Mouse (Mus musculus): Measurements from ENCODE around the gene Mrpl46. TPM values are rescaled to one million over a fixed set of nuclear protein-coding genes. Genes with fewer than 3 reads are reported as not detected.

Gene Mrpl46
- polyA plus RNA-seq, 1 experiment from 2014 or later = 80.4 TPM

DNA sequence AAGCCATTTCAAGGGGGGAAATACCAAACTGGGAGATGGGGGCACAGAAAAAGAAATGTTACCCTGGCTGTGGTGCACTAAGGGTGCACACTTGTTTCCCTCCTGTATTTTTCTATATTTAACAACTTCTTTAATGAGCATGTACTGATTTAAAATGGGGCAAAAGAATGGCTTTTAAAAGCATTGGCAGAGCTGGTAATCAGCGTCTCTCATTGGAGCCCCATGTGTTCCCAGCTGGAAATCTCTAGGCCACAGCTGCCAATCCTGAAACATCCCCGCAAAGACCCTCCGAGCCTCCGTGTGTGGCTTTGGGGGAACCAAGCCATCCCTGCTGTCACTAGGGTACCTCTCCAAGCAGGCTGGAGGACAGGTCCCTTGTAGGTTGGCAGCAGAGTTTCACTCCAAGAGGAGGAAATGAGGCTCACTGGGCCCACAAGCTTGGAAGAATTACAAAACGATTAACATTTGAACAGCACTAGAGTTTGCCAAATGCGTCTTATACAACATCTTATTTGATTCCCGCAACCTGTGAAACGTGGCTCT is 28.8 kb downstream of the Mrpl46 start:
- H3K4me2 ChIP-seq (ENCODE audit: low read length) = no peak overlapping the region
- H3K27me3 ChIP-seq (ENCODE audit: insufficient read depth, low read length) = no peaks in the 10 kb centered on the region
- H3K4me3 ChIP-seq (replicated peaks; ENCODE audit: low read depth, low read length) = no peak overlapping the region
- no peak for TF ChIP-seq CTCF (IDR thresholded peaks at IDR 0.05; ENCODE audit: low read depth)
- H3K4me1 ChIP-seq (replicated peaks; ENCODE audit: insufficient read depth, low read length) = no peaks in the 10 kb centered on the region
- no peak for DNase-seq (ENCODE audit: low spot score)
- H3K9ac ChIP-seq (ENCODE audit: low read depth, low read length) = no peak overlapping the region
- no peak for ATAC-seq (replicated peaks; ENCODE audit: low FRiP score, low read depth)
- H3K27ac ChIP-seq = no peak overlapping the region
- H3K36me3 ChIP-seq (ENCODE audit: insufficient read depth, low read length) = no peaks in the 10 kb centered on the region
- no peaks in the 10 kb centered on the region for H3K9me3 ChIP-seq (replicated peaks; ENCODE audit: low read length)
- WGBS = 73% methylated on average over 8 of the region's 8 CpGs

DNA sequence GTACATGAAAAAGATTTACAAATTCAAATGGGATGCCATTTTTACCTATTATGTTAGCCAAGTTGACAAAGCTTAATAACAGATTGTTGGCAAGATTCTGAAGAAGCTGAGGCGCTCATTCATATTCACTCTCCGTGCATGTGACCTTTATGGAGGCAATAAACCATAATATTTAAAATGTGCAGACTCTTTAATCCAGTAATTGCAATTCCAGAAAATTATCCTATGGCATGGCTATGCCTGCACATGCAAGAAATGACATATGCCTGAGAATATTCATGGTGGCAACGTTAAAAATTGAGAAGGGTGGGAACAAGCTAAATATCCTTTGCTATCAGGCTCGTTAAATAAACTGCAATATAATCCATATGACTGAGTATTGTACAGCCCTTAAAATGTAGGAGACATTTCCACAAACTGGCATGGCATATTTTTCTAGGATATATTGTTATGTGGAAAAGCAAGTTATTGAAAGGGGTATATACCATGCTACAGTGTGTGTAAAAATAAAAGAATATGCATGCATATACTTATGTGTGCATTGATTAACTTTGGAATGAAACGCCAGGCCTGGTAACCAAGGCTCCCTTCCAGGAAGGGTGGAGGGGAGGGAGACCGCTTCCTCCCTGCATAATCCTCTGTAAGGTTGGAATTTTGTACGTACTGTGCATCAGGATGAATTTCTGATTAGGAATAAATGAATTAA is 29.4 kb downstream of the Mrpl46 start:
- no peak for TF ChIP-seq CTCF (IDR thresholded peaks at IDR 0.05; ENCODE audit: low read depth)
- Histone ChIP-seq H3K4me2 (ENCODE audit: low read length) (no peak overlapping the region), H3K36me3 (ENCODE audit: insufficient read depth, low read length) (no peaks in the 10 kb centered on the region), H3K27ac (no peak overlapping the region), H3K4me3 (replicated peaks; ENCODE audit: low read depth, low read length) (no peak overlapping the region), H3K4me1 (replicated peaks; ENCODE audit: insufficient read depth, low read length) (no peaks in the 10 kb centered on the region), H3K27me3 (ENCODE audit: insufficient read depth, low read length) (no peaks in the 10 kb centered on the region), H3K9ac (ENCODE audit: low read depth, low read length) (no peak overlapping the region), H3K9me3 (replicated peaks; ENCODE audit: low read length) (no peaks in the 10 kb centered on the region)
- WGBS = 82% methylated on average over 7 of the region's 7 CpGs
- ATAC-seq (replicated peaks; ENCODE audit: low FRiP score, low read depth) (no peak), DNase-seq (ENCODE audit: low spot score) (no peak)

DNA sequence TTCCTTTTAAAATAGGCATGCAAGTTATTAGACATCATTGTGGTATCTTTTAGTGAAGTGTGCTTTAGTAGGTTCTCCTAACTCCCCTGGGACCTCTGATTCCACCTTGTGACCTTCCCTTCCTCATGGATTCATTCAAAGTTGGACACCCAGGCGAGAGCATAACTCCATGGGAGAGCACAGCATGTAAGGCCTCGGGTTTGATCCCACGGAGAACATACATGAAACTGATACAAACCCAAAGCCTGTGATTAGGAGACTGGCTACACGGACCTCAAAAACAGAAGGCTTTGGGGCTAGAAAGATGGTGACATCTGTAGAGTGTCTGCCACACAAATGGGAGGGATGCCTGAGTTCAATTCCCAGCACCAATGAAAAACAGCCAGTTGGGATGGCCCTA is 30.4 kb downstream of the Mrpl46 start:
- Histone ChIP-seq H3K4me3 (replicated peaks; ENCODE audit: low read depth, low read length) (no peak overlapping the region), H3K27ac (no peak overlapping the region), H3K4me1 (replicated peaks; ENCODE audit: insufficient read depth, low read length) (no peaks in the 10 kb centered on the region), H3K9me3 (replicated peaks; ENCODE audit: low read length) (no peaks in the 10 kb centered on the region), H3K4me2 (ENCODE audit: low read length) (no peak overlapping the region), H3K36me3 (ENCODE audit: insufficient read depth, low read length) (no peaks in the 10 kb centered on the region), H3K9ac (ENCODE audit: low read depth, low read length) (no peak overlapping the region), H3K27me3 (ENCODE audit: insufficient read depth, low read length) (no peaks in the 10 kb centered on the region)
- ATAC-seq (replicated peaks; ENCODE audit: low FRiP score, low read depth) (no peak), DNase-seq (ENCODE audit: low spot score) (no peak)
- TF ChIP-seq CTCF (IDR thresholded peaks at IDR 0.05; ENCODE audit: low read depth) = no peak
- 85% methylated on average over 4 of the region's 4 CpGs for WGBS

DNA sequence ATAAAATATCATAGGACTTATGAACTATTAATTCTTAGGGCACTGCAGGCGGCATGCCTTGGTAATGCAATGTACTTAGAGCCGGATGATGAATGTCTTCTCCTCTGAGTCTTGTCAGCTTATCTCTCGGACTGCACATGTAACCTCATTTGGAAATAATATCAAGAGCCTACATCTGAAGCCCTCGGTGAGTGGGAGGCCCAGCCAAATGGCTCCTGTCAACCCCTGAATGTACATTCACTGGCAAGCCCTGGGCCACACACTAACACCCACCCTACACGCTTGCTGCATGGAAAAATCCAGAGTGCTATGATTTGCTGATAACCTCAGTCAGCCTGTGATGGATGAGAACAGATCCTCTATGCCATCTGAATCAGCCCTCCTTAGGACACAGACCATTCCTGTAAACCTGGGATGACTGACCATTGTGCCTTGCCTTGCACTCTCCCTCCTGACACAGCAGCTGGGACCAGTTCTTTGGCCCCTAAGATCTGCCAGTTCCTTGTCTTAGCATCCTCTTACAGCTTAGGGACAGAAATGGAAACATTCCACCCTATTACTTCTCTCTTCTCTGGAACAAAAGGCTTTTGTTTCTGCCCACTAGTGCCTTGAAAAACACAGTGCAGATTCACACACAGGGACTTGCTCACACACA is 39.5 kb downstream of the Mrpl46 start:
- no peak for ATAC-seq (replicated peaks; ENCODE audit: low FRiP score, low read depth)
- no peak overlapping the region for H3K27ac ChIP-seq

DNA sequence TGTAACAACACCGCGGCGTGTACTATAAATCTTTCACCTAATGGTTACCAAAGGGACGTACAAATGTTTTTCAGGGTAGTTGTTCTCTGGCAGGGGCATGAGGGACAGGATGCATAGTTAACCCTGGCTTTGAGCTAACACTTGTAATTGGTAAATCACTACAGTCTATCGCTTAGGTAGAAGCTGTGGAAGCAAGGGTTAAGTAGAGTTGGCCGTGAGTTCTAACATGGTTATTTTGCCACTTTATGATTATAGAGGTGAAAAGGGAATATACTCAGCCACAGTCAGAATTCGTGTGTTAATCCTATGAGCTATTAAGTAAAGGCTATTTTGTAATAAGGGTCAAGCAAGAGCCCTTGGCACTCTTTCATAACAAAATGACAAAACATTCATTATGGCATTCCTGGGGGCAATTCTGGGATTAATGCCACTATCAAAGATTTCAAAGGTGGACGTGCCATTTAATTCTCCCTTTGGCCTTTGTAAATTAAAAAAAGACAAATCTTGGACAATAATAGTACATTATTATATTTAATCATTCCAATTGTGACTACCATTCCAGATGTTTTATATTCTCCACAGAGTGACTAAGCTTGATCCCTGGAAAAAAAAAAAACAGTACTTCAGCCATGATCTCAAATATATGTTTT is 43.9 kb downstream of the Mrpl46 start:
- Histone ChIP-seq H3K4me3 (replicated peaks; ENCODE audit: low read depth, low read length) (no peak overlapping the region), H3K27me3 (ENCODE audit: insufficient read depth, low read length) (no peaks in the 10 kb centered on the region), H3K9me3 (replicated peaks; ENCODE audit: low read length) (no peaks in the 10 kb centered on the region), H3K36me3 (ENCODE audit: insufficient read depth, low read length) (no peaks in the 10 kb centered on the region), H3K4me2 (ENCODE audit: low read length) (no peak overlapping the region), H3K4me1 (replicated peaks; ENCODE audit: insufficient read depth, low read length) (no peaks in the 10 kb centered on the region), H3K9ac (ENCODE audit: low read depth, low read length) (no peak overlapping the region), H3K27ac (no peak overlapping the region)
- ATAC-seq (replicated peaks; ENCODE audit: low FRiP score, low read depth) = no peak
- WGBS = 71% methylated on average over 8 of the region's 8 CpGs
- no peak for DNase-seq (ENCODE audit: low spot score)
- TF ChIP-seq CTCF (IDR thresholded peaks at IDR 0.05; ENCODE audit: low read depth) = no peak

More for the DNA sequence above, 39.5 kb downstream of the Mrpl46 start:
- no peak overlapping the region for H3K4me3 ChIP-seq (replicated peaks; ENCODE audit: low read depth, low read length)
- H3K27me3 ChIP-seq (ENCODE audit: insufficient read depth, low read length) = no peaks in the 10 kb centered on the region
- DNase-seq (ENCODE audit: low spot score) = no peak
- no peak overlapping the region for H3K9ac ChIP-seq (ENCODE audit: low read depth, low read length)
- H3K4me1 ChIP-seq (replicated peaks; ENCODE audit: insufficient read depth, low read length) = no peaks in the 10 kb centered on the region
- no peaks in the 10 kb centered on the region for H3K36me3 ChIP-seq (ENCODE audit: insufficient read depth, low read length)
- WGBS = 55% methylated on average over 5 of the region's 5 CpGs
- TF ChIP-seq CTCF (IDR thresholded peaks at IDR 0.05; ENCODE audit: low read depth) = no peak
- H3K4me2 ChIP-seq (ENCODE audit: low read length) = no peak overlapping the region
- no peaks in the 10 kb centered on the region for H3K9me3 ChIP-seq (replicated peaks; ENCODE audit: low read length)

DNA sequence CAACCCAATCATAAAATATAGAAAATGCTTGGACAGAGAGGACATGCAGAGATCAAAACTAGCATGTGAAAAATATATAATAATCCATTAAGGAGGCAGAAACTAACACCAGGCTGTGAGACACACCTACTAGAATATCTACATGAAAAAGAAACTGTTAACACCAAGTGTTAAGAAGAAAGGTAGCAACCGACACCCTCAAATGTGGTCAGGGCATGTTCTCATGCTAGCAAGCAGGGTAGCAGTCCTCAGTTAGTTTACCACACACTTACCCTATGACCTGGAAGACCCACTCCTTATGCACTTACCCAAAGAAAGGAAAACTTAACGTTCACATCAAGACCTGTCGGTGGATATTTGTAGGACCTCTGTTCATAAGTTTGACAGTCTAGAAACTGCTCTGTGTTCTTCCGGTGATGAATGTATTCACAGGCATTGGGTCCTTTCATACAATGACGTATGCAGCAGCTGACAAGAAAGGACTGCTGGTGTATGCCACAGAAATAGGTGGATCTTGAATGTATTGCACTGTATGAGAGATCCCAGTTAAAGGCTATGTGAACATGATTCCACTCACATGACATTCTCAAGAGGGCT is 45.6 kb downstream of the Mrpl46 start, which contains the start of gene Ntrk3:
Gene Ntrk3, minus strand, starts transcription at position 399 of the 597 bp plus-strand sequence.
- TF ChIP-seq CTCF (IDR thresholded peaks at IDR 0.05; ENCODE audit: low read depth) = no peak
- 87% methylated on average over 5 of the region's 5 CpGs for WGBS
- no peak within 1 kb of the TSS for H3K27ac ChIP-seq
- no peak within 1 kb of the TSS for H3K4me2 ChIP-seq (ENCODE audit: low read length)
- no peaks in the 10 kb centered on the region for H3K9me3 ChIP-seq (replicated peaks; ENCODE audit: low read length)
- no peaks in the 10 kb centered on the region for H3K36me3 ChIP-seq (ENCODE audit: insufficient read depth, low read length)
- DNase-seq (ENCODE audit: low spot score) (no peak), ATAC-seq (replicated peaks; ENCODE audit: low FRiP score, low read depth) (no peak)
- H3K4me1 ChIP-seq (replicated peaks; ENCODE audit: insufficient read depth, low read length) = no peaks in the 10 kb centered on the region
- no peaks in the 10 kb centered on the region for H3K27me3 ChIP-seq (ENCODE audit: insufficient read depth, low read length)
- H3K4me3 ChIP-seq (replicated peaks; ENCODE audit: low read depth, low read length) = no peak within 1 kb of the TSS
- no peak within 1 kb of the TSS for H3K9ac ChIP-seq (ENCODE audit: low read depth, low read length)

All from kidney, postnatal 0 days (tissue).